Mouse (Mus musculus) E14TG2a.4 (cell line): ENCODE data around the gene Mtf1.

ENCODE experiments used
- CTCF ChIP-seq: conservative IDR thresholded peaks from 2 replicates; pipeline ENCODE4 v1.5.1; 2014; ENCODE audit warnings: low read length
- NANOG ChIP-seq: IDR thresholded peaks from 2 replicates; pipeline ENCODE4 v1.6.1; 2014; ENCODE audit warnings: borderline replicate concordance, low read length, mixed read lengths

DNA sequence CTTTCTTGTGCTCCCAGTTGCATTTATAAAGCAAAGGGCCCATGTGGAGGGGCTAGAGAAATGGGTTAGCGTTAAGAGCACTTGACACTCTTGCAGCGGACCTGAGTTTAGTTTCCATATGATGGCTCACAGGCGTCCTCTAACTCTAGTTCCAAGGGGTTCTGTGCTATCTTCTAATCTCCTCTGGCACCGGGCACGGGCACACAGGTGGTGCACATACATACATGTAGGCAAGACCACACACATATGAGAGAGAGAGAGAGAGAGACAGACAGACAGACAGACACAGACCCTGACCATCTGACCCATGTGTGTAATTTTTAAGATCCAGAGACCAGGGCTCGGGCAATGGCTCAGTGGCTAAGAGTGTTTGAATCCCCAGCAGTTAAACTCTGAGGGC, 27.9 kb upstream of the Mtf1 start:
- TF ChIP-seq CTCF (no peak), NANOG (no peak)
